Mouse (Mus musculus): ENCODE results near the gene Zcwpw1.
"Not testable (repeated sequence)": the region's sequence is repeated elsewhere in the genome, so short reads cannot be mapped to it uniquely, and the experiment has no call there.

DNA sequence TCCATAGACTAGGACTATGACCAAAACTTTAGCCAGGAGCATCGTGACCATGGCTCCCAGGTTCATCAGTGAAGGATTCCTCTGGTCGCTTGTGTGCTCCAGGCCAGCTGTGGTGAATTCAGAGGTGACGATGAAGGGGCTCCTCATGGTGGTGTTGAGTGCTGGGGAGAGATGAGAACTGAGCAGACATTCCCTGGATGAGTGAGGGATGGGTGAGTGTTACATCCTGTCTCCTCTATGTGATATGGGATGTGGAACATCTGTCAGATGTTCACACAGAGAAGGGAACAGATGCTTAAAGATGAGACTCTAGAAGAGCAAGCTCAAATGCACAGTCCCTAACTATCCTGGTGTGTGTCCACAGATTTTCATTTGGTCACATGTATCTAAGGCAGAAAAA, 67.3 kb downstream of the Zcwpw1 start:
- TF ChIP-seq CTCF, EP300 (IDR thresholded peaks at IDR 0.05; ENCODE audit: low read depth): not testable (repeated sequence)
